Mouse (Mus musculus): ENCODE data around the gene Oip5. TPM values are rescaled to one million over a fixed set of nuclear protein-coding genes. Genes with fewer than 3 reads are reported as not detected.
"Not testable (repeated sequence)": the region's sequence is repeated elsewhere in the genome, so short reads cannot be mapped to it uniquely, and the experiment has no call there.

Gene Oip5
- polyA plus RNA-seq (2012; ENCODE audit: insufficient read depth, insufficient read length, missing spikeins) = 9.9 and 10.1 TPM in 2 replicates

- Histone ChIP-seq H3K4me1 (ENCODE audit: control insufficient read depth, insufficient read depth, low read length) (peaks cover 9% of the 10 kb centered on the region; the same call in 1 of the 2 replicates), H3K27ac (ENCODE audit: insufficient read depth, low read depth, low read length) (peak within 1 kb of the TSS; percentile 44), H3K4me3 (ENCODE audit: insufficient read depth, low read length) (peak within 1 kb of the TSS; percentile 91)
- TF ChIP-seq POLR2A (IDR thresholded peaks at IDR 0.05; ENCODE audit: borderline replicate concordance, low read depth, low read length) = peak; percentile 48; the same call in 1 of the 2 replicates
- no peak for TF ChIP-seq CTCF (IDR thresholded peaks at IDR 0.05; ENCODE audit: low read depth, low read length)
These were observed at the start of gene Oip5, which contains the start of gene Nusap1 for GRCm38 (mm10) chr2:119618199-119618982. TSS of gene Oip5 (minus strand) at chr2:119618469. TSS of gene Nusap1 (plus strand) at chr2:119618298.

- H3K4me1 ChIP-seq (ENCODE audit: control insufficient read depth, insufficient read depth, low read length); H3K4me3 ChIP-seq (ENCODE audit: insufficient read depth, low read length); H3K27ac ChIP-seq (ENCODE audit: insufficient read depth, low read depth, low read length): not testable (repeated sequence)
These were observed 47.5 kb upstream of the Oip5 start for GRCm38 (mm10) chr2:119665744-119666143.

GRCm38 (mm10) chr2:119662220-119663182 lies 44.2 kb upstream of the Oip5 start, which contains the start of gene Ndufaf1:
TSS of gene Ndufaf1 (minus strand) at chr2:119662827.
- TF ChIP-seq CTCF (IDR thresholded peaks at IDR 0.05; ENCODE audit: low read depth, low read length) = no peak
- no peak for TF ChIP-seq POLR2A (IDR thresholded peaks at IDR 0.05; ENCODE audit: borderline replicate concordance, low read depth, low read length)
- peak within 1 kb of the TSS; percentile 92 for H3K4me3 ChIP-seq (ENCODE audit: insufficient read depth, low read length)
- H3K27ac ChIP-seq (ENCODE audit: insufficient read depth, low read depth, low read length) = no peak within 1 kb of the TSS
- H3K4me1 ChIP-seq (ENCODE audit: control insufficient read depth, insufficient read depth, low read length) = peaks cover 2% of the 10 kb centered on the region

DNA sequence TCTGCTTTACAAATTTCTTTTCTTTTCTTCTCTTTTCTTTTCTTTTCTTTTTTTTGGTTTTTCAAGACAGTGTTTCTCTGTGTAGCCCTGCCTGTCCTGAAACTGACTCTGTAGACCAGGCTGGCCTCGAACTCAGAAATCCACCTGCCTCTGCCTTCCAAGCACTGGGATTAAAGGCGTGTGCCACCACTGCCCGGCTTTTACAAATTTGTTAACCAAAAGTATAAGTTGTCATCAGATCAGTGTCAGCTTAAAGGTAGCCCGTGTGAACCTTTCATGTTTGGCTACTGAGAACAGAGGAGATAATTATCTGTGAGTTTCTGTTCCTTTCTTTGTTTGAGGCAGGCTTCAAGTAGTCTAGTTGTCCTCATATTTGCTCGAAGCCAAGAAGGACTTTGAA lies 26.0 kb upstream of the Oip5 start:
- TF ChIP-seq POLR2A (IDR thresholded peaks at IDR 0.05; ENCODE audit: borderline replicate concordance, low read depth, low read length) (no peak), CTCF (IDR thresholded peaks at IDR 0.05; ENCODE audit: low read depth, low read length) (no peak)
- H3K4me1 ChIP-seq (ENCODE audit: control insufficient read depth, insufficient read depth, low read length) = no peaks in the 10 kb centered on the region

DNA sequence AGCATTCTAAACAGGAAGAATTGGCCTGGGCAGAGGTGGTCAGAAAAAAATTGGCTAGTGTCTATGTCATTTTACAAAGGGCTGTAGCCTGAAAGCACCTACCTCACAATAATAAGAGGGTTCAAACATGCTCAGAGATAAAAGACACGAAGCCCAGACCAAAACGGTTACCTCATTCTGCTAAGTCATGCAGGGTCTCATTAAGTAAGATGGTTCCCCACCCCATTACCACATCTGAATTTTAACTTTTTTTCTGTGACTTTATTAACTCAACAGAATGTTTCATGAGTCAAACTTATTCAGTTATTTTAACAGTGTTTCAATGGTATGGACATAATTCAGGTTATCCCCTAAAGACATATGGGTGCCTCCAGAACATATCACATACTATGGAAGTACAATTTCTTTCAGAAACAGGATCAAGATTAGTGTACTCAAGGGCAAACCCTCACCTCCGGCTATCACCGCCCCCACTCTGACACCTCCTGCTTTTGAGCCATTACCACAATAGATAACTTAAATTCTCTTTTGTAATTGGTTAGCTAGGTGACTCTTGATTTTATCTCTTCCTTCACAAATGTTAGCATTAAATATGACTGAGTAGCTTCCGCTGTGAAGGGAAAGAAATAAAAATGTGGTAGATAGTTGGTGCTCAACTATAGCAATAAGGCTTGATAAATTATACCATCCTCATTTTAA lies 23.1 kb upstream of the Oip5 start:
- no peak overlapping the region for H3K4me3 ChIP-seq (ENCODE audit: insufficient read depth, low read length)
- TF ChIP-seq CTCF (IDR thresholded peaks at IDR 0.05; ENCODE audit: low read depth, low read length) = no peak

More for the DNA sequence above, 26.0 kb upstream of the Oip5 start:
- H3K4me3 ChIP-seq (ENCODE audit: insufficient read depth, low read length) = no peak overlapping the region
- H3K27ac ChIP-seq (ENCODE audit: insufficient read depth, low read depth, low read length) = no peak overlapping the region

GRCm38 (mm10) chr2:119636781-119637180 lies 18.5 kb upstream of the Oip5 start:
- Histone ChIP-seq H3K4me3 (ENCODE audit: insufficient read depth, low read length) (no peak overlapping the region), H3K27ac (ENCODE audit: insufficient read depth, low read depth, low read length) (no peak overlapping the region), H3K4me1 (ENCODE audit: control insufficient read depth, insufficient read depth, low read length) (peaks cover 2% of the 10 kb centered on the region; the same call in 1 of the 2 replicates)
- TF ChIP-seq POLR2A (IDR thresholded peaks at IDR 0.05; ENCODE audit: borderline replicate concordance, low read depth, low read length) (no peak), CTCF (IDR thresholded peaks at IDR 0.05; ENCODE audit: low read depth, low read length) (no peak)

More for the DNA sequence above, 23.1 kb upstream of the Oip5 start:
- no peaks in the 10 kb centered on the region for H3K4me1 ChIP-seq (ENCODE audit: control insufficient read depth, insufficient read depth, low read length)
- H3K27ac ChIP-seq (ENCODE audit: insufficient read depth, low read depth, low read length) = no peak overlapping the region

GRCm38 (mm10) chr2:119621302-119621701 lies 3.0 kb upstream of the Oip5 start:
- peaks cover 9% of the 10 kb centered on the region; the same call in 1 of the 2 replicates for H3K4me1 ChIP-seq (ENCODE audit: control insufficient read depth, insufficient read depth, low read length)
- TF ChIP-seq POLR2A (IDR thresholded peaks at IDR 0.05; ENCODE audit: borderline replicate concordance, low read depth, low read length) (no peak), CTCF (IDR thresholded peaks at IDR 0.05; ENCODE audit: low read depth, low read length) (no peak)
- H3K27ac ChIP-seq (ENCODE audit: insufficient read depth, low read depth, low read length) = no peak overlapping the region
- H3K4me3 ChIP-seq (ENCODE audit: insufficient read depth, low read length) = no peak overlapping the region

DNA sequence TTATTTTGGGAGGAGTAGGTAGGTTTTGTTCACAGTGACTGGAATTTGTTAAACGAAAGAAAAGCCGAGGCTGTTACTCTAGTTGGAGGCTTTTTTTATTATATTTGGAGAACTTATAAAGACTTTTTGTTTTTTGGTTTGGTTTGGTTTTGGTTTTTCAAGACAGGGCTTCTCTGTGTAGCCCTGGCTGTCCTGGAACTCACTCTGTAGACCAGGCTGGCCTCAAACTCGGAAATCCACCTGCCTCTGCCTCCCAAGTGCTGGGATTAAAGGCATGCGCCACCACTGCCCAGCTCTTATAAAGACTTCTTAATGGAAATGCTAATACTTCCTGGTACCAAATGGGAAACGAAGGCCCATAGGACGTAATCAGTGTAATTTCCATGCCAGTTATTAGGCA lies 733 bp upstream of the Oip5 start:
- Histone ChIP-seq H3K4me3 (ENCODE audit: insufficient read depth, low read length) (peak overlapping the region; percentile 84), H3K27ac (ENCODE audit: insufficient read depth, low read depth, low read length) (peak overlapping the region; percentile 44)
- not testable (repeated sequence) for H3K4me1 ChIP-seq (ENCODE audit: control insufficient read depth, insufficient read depth, low read length)

- TF ChIP-seq CTCF (IDR thresholded peaks at IDR 0.05; ENCODE audit: low read depth, low read length) = no peak
- no peak for TF ChIP-seq POLR2A (IDR thresholded peaks at IDR 0.05; ENCODE audit: borderline replicate concordance, low read depth, low read length)
- peak overlapping the region; percentile 91 for H3K4me3 ChIP-seq (ENCODE audit: insufficient read depth, low read length)
- peak overlapping the region; percentile 7; the same call in 1 of the 2 replicates for H3K27ac ChIP-seq (ENCODE audit: insufficient read depth, low read depth, low read length)
- peaks cover 9% of the 10 kb centered on the region; the same call in 1 of the 2 replicates for H3K4me1 ChIP-seq (ENCODE audit: control insufficient read depth, insufficient read depth, low read length)
These were observed 449 bp downstream of the Oip5 start for GRCm38 (mm10) chr2:119617841-119618198.

Data from bone marrow macrophage, adult 2 months (primary cell).